Mouse (Mus musculus): ENCODE results near the gene Smco3. TPM values are rescaled to one million over a fixed set of nuclear protein-coding genes. Genes with fewer than 3 reads are reported as not detected.

Smco3 gene
- polyA plus RNA-seq, 1 experiment from 2014 or later: not detected

GRCm38 (mm10) chr6:136847267-136847666 lies 12.0 kb upstream of the Smco3 start:
- H3K9ac ChIP-seq: no peak overlapping the region
- 93% methylated on average over 3 of the region's 3 CpGs for WGBS
- H3K4me3 ChIP-seq: no peak overlapping the region

GRCm38 (mm10) chr6:136845706-136846480 lies 10.6 kb upstream of the Smco3 start:
- Histone ChIP-seq H3K4me1 (replicated peaks) (peaks cover 14% of the 10 kb centered on the region; the same call in 1 of the 2 replicates), H3K4me3 (no peak overlapping the region), H3K36me3 (peaks cover 20% of the 10 kb centered on the region), H3K9ac (no peak overlapping the region), H3K27me3 (replicated peaks) (no peaks in the 10 kb centered on the region), H3K27ac (ENCODE audit: poor library complexity, severe bottlenecking) (no peak overlapping the region), H3K4me2 (no peak overlapping the region), H3K9me3 (replicated peaks) (no peaks in the 10 kb centered on the region)
- WGBS: 66% methylated on average over 5 of the region's 5 CpGs
- ATAC-seq (ENCODE audit: insufficient number of reproducible peaks, low FRiP score): no peak

More at GRCm38 (mm10) chr6:136847267-136847666, 12.0 kb upstream of the Smco3 start:
- H3K36me3 ChIP-seq: peaks cover 26% of the 10 kb centered on the region
- no peaks in the 10 kb centered on the region for H3K27me3 ChIP-seq (replicated peaks)
- H3K4me1 ChIP-seq (replicated peaks): peaks cover 14% of the 10 kb centered on the region; the same call in 1 of the 2 replicates
- no peak overlapping the region for H3K27ac ChIP-seq (ENCODE audit: poor library complexity, severe bottlenecking)
- no peak overlapping the region for H3K4me2 ChIP-seq
- H3K9me3 ChIP-seq (replicated peaks): no peaks in the 10 kb centered on the region
- no peak for ATAC-seq (ENCODE audit: insufficient number of reproducible peaks, low FRiP score)

- H3K4me2 ChIP-seq: no peak overlapping the region
- no peak overlapping the region for H3K4me3 ChIP-seq
- no peaks in the 10 kb centered on the region for H3K9me3 ChIP-seq (replicated peaks)
- H3K4me1 ChIP-seq (replicated peaks): peaks cover 7% of the 10 kb centered on the region; the same call in 1 of the 2 replicates
- no peak for ATAC-seq (ENCODE audit: insufficient number of reproducible peaks, low FRiP score)
- H3K27me3 ChIP-seq (replicated peaks): no peaks in the 10 kb centered on the region
- H3K36me3 ChIP-seq: peaks cover 20% of the 10 kb centered on the region
- 64% methylated on average over 2 of the region's 2 CpGs for WGBS
- H3K9ac ChIP-seq: no peak overlapping the region
- H3K27ac ChIP-seq (ENCODE audit: poor library complexity, severe bottlenecking): no peak overlapping the region
These were observed 9.7 kb upstream of the Smco3 start for GRCm38 (mm10) chr6:136844903-136845302.

- no peaks in the 10 kb centered on the region for H3K4me1 ChIP-seq (replicated peaks)
- no peak for ATAC-seq (ENCODE audit: insufficient number of reproducible peaks, low FRiP score)
- no peak overlapping the region for H3K4me2 ChIP-seq
- H3K36me3 ChIP-seq: no peaks in the 10 kb centered on the region
- 75% methylated on average over 3 of the region's 3 CpGs for WGBS
- no peak overlapping the region for H3K4me3 ChIP-seq
- no peak overlapping the region for H3K9ac ChIP-seq
- H3K27me3 ChIP-seq (replicated peaks): no peaks in the 10 kb centered on the region
- no peak overlapping the region for H3K27ac ChIP-seq (ENCODE audit: poor library complexity, severe bottlenecking)
- H3K9me3 ChIP-seq (replicated peaks): no peaks in the 10 kb centered on the region
These were observed 2.1 kb upstream of the Smco3 start for GRCm38 (mm10) chr6:136837323-136837722.

GRCm38 (mm10) chr6:136831712-136832111 lies 3.5 kb downstream of the Smco3 start:
- Histone ChIP-seq H3K36me3 (no peaks in the 10 kb centered on the region), H3K27me3 (replicated peaks) (no peaks in the 10 kb centered on the region)
- 67% methylated on average over 5 of the region's 5 CpGs for WGBS

GRCm38 (mm10) chr6:136828681-136829080 lies 6.6 kb downstream of the Smco3 start:
- peak overlapping the region; percentile 77; the same call in 1 of the 2 replicates for H3K27ac ChIP-seq (ENCODE audit: poor library complexity, severe bottlenecking)
- H3K4me3 ChIP-seq: peak overlapping the region; percentile 99
- 31% methylated on average over 4 of the region's 4 CpGs for WGBS
- H3K9me3 ChIP-seq (replicated peaks): no peaks in the 10 kb centered on the region
- H3K36me3 ChIP-seq: peaks cover 18% of the 10 kb centered on the region
- peak overlapping the region; percentile 65; the same call in 1 of the 2 replicates for H3K9ac ChIP-seq
- no peak for ATAC-seq (ENCODE audit: insufficient number of reproducible peaks, low FRiP score)
- H3K4me1 ChIP-seq (replicated peaks): peaks cover 6% of the 10 kb centered on the region; the same call in 1 of the 2 replicates
- H3K4me2 ChIP-seq: peak overlapping the region; percentile 64
- no peaks in the 10 kb centered on the region for H3K27me3 ChIP-seq (replicated peaks)

More at GRCm38 (mm10) chr6:136831712-136832111, 3.5 kb downstream of the Smco3 start:
- Histone ChIP-seq H3K9ac (no peak overlapping the region), H3K4me1 (replicated peaks) (peaks cover 6% of the 10 kb centered on the region; the same call in 1 of the 2 replicates), H3K4me3 (no peak overlapping the region), H3K4me2 (no peak overlapping the region), H3K9me3 (replicated peaks) (no peaks in the 10 kb centered on the region), H3K27ac (ENCODE audit: poor library complexity, severe bottlenecking) (no peak overlapping the region)
- no peak for ATAC-seq (ENCODE audit: insufficient number of reproducible peaks, low FRiP score)

GRCm38 (mm10) chr6:136827881-136828561 lies 7.2 kb downstream of the Smco3 start, which contains the start of gene Wbp11:
Gene Wbp11, minus strand, starts transcription at chr6:136828233.
- H3K36me3 ChIP-seq: peaks cover 20% of the 10 kb centered on the region
- H3K4me1 ChIP-seq (replicated peaks): peaks cover 6% of the 10 kb centered on the region; the same call in 1 of the 2 replicates
- no peaks in the 10 kb centered on the region for H3K9me3 ChIP-seq (replicated peaks)
- H3K27ac ChIP-seq (ENCODE audit: poor library complexity, severe bottlenecking): peak within 1 kb of the TSS; percentile 87
- peak within 1 kb of the TSS; percentile 100 for H3K9ac ChIP-seq
- peak; percentile 100 for ATAC-seq (ENCODE audit: insufficient number of reproducible peaks, low FRiP score)
- under 1% methylated on average over 45 of the region's 45 CpGs for WGBS
- H3K27me3 ChIP-seq (replicated peaks): no peaks in the 10 kb centered on the region
- peak within 1 kb of the TSS; percentile 99 for H3K4me3 ChIP-seq
- H3K4me2 ChIP-seq: peak within 1 kb of the TSS; percentile 79

GRCm38 (mm10) chr6:136827516-136827880 lies 7.8 kb downstream of the Smco3 start, which contains the start of gene BC049715:
Gene BC049715, plus strand, starts transcription at chr6:136827626.
- peak within 1 kb of the TSS; percentile 87 for H3K27ac ChIP-seq (ENCODE audit: poor library complexity, severe bottlenecking)
- peaks cover 6% of the 10 kb centered on the region; the same call in 1 of the 2 replicates for H3K4me1 ChIP-seq (replicated peaks)
- peak within 1 kb of the TSS; percentile 99 for H3K4me3 ChIP-seq
- H3K36me3 ChIP-seq: peaks cover 25% of the 10 kb centered on the region
- H3K9me3 ChIP-seq (replicated peaks): no peaks in the 10 kb centered on the region
- H3K4me2 ChIP-seq: peak within 1 kb of the TSS; percentile 79
- no peaks in the 10 kb centered on the region for H3K27me3 ChIP-seq (replicated peaks)
- peak; percentile 37; the same call in 1 of the 2 replicates for ATAC-seq (ENCODE audit: insufficient number of reproducible peaks, low FRiP score)
- under 1% methylated on average over 34 of the region's 34 CpGs for WGBS
- peak within 1 kb of the TSS; percentile 100 for H3K9ac ChIP-seq

GRCm38 (mm10) chr6:136827116-136827515 lies 8.1 kb downstream of the Smco3 start:
- Histone ChIP-seq H3K27me3 (replicated peaks) (no peaks in the 10 kb centered on the region), H3K4me3 (peak overlapping the region; percentile 99), H3K27ac (ENCODE audit: poor library complexity, severe bottlenecking) (no peak overlapping the region), H3K4me1 (replicated peaks) (peaks cover 6% of the 10 kb centered on the region; the same call in 1 of the 2 replicates), H3K4me2 (peak overlapping the region; percentile 79), H3K9ac (peak overlapping the region; percentile 100), H3K36me3 (peaks cover 29% of the 10 kb centered on the region), H3K9me3 (replicated peaks) (no peaks in the 10 kb centered on the region)
- 14% methylated on average over 7 of the region's 7 CpGs for WGBS
- no peak for ATAC-seq (ENCODE audit: insufficient number of reproducible peaks, low FRiP score)

- Histone ChIP-seq H3K4me3 (no peak overlapping the region), H3K27me3 (replicated peaks) (no peaks in the 10 kb centered on the region), H3K4me2 (no peak overlapping the region), H3K9ac (no peak overlapping the region), H3K36me3 (peaks cover 50% of the 10 kb centered on the region), H3K4me1 (replicated peaks) (peaks cover 17% of the 10 kb centered on the region), H3K9me3 (replicated peaks) (no peaks in the 10 kb centered on the region), H3K27ac (ENCODE audit: poor library complexity, severe bottlenecking) (no peak overlapping the region)
- WGBS: 90% methylated on average over 8 of the region's 8 CpGs
- no peak for ATAC-seq (ENCODE audit: insufficient number of reproducible peaks, low FRiP score)
These were observed 10.3 kb downstream of the Smco3 start for GRCm38 (mm10) chr6:136824987-136825386.

- H3K4me2 ChIP-seq: no peak overlapping the region
- 88% methylated on average over 18 of the region's 18 CpGs for WGBS
- no peaks in the 10 kb centered on the region for H3K9me3 ChIP-seq (replicated peaks)
- H3K36me3 ChIP-seq: peaks cover 86% of the 10 kb centered on the region
- no peak overlapping the region for H3K27ac ChIP-seq (ENCODE audit: poor library complexity, severe bottlenecking)
- H3K27me3 ChIP-seq (replicated peaks): no peaks in the 10 kb centered on the region
- ATAC-seq (ENCODE audit: insufficient number of reproducible peaks, low FRiP score): no peak
- no peak overlapping the region for H3K4me3 ChIP-seq
- H3K4me1 ChIP-seq (replicated peaks): peaks cover 11% of the 10 kb centered on the region
- H3K9ac ChIP-seq: no peak overlapping the region
These were observed 14.2 kb downstream of the Smco3 start for GRCm38 (mm10) chr6:136821086-136821485.
